Mouse (Mus musculus): ENCODE data around the gene Rmnd5b. TPM values are rescaled to one million over a fixed set of nuclear protein-coding genes. Genes with fewer than 3 reads are reported as not detected.
A peak's percentile ranks its signal among the peaks of the same experiment; 100 is the strongest.

Gene Rmnd5b
- polyA plus RNA-seq, 1 experiment from 2014 or later, result 74.5 TPM

DNA sequence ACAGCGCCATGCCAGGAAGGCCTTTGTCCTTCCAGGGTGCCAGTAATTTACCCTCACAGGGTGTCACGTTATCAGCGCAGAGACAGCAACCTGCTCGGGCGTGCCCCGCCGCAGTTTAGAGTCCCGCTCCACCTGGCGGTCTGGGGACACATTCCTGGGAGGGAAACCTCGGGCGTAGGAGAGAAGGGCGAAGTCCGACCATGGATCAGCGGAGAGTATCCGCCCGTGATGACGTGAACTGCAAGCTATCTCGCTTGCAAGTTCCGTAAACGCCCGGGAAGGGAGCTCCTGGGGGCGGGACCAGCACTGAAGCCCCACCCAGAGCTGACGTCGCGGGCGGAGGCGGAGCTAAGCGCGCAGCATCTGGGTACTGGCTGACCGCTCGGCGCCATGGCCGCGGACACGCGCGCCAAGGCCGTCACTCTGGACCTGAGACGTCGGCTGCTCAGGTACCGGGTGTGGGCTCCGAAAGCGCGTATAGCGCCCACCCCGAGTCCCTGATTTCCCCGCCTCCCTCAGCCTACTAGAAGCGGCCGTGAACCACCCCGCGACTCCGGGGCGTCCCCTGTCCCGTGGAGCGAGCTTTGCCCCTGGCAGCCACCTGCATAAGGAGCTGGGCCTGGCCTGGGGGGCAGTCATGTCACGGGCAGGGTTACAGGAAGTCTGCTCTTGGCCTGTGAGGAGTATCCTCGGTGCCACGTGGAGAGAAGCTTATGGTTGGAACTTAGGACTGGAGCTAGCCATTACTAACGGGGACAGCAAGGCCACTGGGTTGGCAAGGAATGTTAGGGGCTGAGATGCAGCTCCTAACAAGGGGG is 51.1 kb downstream of the Rmnd5b start, which contains the start of gene Phykpl:
Phykpl (plus strand) TSS at position 327 of the 818 bp plus-strand sequence.
- H3K4me2 ChIP-seq, result peak within 1 kb of the TSS; percentile 89
- under 1% methylated on average over 59 of the region's 59 CpGs for WGBS
- peak; percentile 95 for ATAC-seq (ENCODE audit: low read depth)
- H3K9me3 ChIP-seq, result no peaks in the 10 kb centered on the region
- peak within 1 kb of the TSS; percentile 66 for H3K4me3 ChIP-seq
- peak within 1 kb of the TSS; percentile 86 for H3K9ac ChIP-seq
- peaks cover 38% of the 10 kb centered on the region for H3K36me3 ChIP-seq
- no peaks in the 10 kb centered on the region for H3K27me3 ChIP-seq
- peak within 1 kb of the TSS; percentile 96 for H3K27ac ChIP-seq (replicated peaks)
- H3K4me1 ChIP-seq (replicated peaks), result peaks cover 29% of the 10 kb centered on the region

DNA sequence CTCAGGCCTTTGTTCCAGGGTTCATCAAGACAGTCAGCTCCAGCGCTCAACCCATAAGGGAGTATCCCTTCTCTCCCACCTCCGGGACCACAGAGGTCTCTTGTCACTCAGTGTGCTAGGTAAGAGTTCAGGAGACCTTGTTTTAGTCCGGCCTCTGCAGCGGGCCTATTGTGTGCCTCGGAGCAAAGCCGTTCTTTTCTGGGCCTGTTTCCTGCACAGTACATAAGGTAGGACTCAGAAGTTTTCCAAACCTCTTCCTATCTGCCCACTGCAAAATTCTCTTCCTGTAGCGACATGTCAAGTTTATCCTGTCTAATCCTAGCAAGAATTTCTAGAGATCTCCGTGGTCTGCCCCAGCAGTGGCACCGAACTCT is 51.7 kb downstream of the Rmnd5b start:
- peak; percentile 51 for ATAC-seq (ENCODE audit: low read depth)
- peaks cover 29% of the 10 kb centered on the region for H3K4me1 ChIP-seq (replicated peaks)
- peak overlapping the region; percentile 81 for H3K9ac ChIP-seq
- H3K27me3 ChIP-seq, result no peaks in the 10 kb centered on the region
- H3K4me3 ChIP-seq, result peak overlapping the region; percentile 66
- peak overlapping the region; percentile 89 for H3K4me2 ChIP-seq
- no peaks in the 10 kb centered on the region for H3K9me3 ChIP-seq
- peak overlapping the region; percentile 96 for H3K27ac ChIP-seq (replicated peaks)
- WGBS, result 13% methylated on average over 9 of the region's 9 CpGs
- H3K36me3 ChIP-seq, result peaks cover 32% of the 10 kb centered on the region

DNA sequence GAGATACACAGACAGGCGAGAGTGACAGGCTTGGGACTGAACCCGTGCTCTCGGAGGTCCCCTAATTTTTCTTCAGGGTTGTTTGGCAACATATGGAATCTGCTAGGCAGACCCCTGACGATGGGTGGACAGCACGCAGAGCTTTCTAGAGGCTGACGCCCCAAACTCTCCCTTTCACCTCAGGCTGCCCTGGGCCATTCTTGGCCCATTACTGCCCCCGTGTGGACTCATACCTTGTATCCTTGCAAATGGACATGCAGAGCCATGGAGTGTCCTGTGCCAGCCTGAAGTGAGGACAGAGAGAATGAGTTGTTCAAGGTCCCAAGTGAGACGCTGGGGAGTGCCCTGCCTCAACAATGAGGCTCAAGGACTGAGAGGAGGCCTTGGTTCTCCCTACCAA is 53.0 kb downstream of the Rmnd5b start:
- peaks cover 29% of the 10 kb centered on the region for H3K4me1 ChIP-seq (replicated peaks)
- no peak overlapping the region for H3K9ac ChIP-seq
- H3K27ac ChIP-seq (replicated peaks), result no peak overlapping the region
- no peak overlapping the region for H3K4me2 ChIP-seq
- peaks cover 18% of the 10 kb centered on the region for H3K36me3 ChIP-seq
- WGBS, result 25% methylated on average over 8 of the region's 8 CpGs
- H3K9me3 ChIP-seq, result no peaks in the 10 kb centered on the region
- no peaks in the 10 kb centered on the region for H3K27me3 ChIP-seq
- ATAC-seq (ENCODE audit: low read depth), result no peak
- H3K4me3 ChIP-seq, result no peak overlapping the region

DNA sequence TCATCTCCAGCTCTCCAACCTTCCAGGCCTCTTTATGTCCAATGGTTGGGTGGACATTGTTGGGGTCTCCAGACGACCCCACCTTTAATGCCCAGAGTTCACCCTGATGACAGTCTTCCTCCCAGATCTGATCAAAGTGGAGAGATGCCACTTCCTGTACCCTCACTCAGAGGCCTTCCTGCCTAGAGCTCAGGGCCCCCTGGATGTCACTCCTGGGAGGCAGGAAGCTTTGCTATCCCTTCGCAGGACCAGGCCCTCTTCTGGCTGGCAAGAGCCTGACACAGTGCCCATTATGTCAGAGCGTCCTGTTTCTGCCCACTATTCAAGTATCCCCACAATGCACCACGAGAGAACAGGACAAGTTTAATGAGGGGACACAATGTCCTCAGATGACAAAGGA is 56.7 kb downstream of the Rmnd5b start:
- WGBS, result 73% methylated on average over 4 of the region's 4 CpGs
- Histone ChIP-seq H3K4me1 (replicated peaks) (peaks cover 19% of the 10 kb centered on the region), H3K9me3 (no peaks in the 10 kb centered on the region), H3K4me3 (no peak overlapping the region), H3K4me2 (no peak overlapping the region), H3K27ac (replicated peaks) (no peak overlapping the region), H3K9ac (no peak overlapping the region), H3K36me3 (no peaks in the 10 kb centered on the region), H3K27me3 (no peaks in the 10 kb centered on the region)
- no peak for ATAC-seq (ENCODE audit: low read depth)

DNA sequence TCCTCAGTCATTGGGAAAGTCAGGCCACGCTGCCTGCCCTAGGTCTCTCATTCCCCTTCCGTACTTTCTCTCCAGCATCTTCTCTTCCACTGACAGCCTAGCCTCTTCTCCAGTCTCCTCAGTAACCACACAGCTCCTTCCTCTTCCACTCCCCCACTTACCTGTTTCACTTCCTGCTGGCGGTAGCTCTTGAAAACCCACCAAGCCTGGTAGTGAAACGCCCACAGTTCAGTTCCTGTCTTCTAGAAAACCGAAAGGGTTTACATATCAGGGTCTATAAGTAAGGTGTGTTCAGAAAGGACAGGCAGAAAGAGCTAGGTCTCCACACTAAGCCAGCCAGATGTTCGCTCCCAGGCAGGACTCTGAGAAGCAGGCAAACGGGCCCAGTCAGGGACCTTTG is 58.1 kb downstream of the Rmnd5b start:
- Histone ChIP-seq H3K9ac (no peak overlapping the region), H3K36me3 (no peaks in the 10 kb centered on the region), H3K4me3 (no peak overlapping the region), H3K4me1 (replicated peaks) (peaks cover 11% of the 10 kb centered on the region), H3K27ac (replicated peaks) (no peak overlapping the region), H3K27me3 (no peaks in the 10 kb centered on the region), H3K4me2 (no peak overlapping the region), H3K9me3 (no peaks in the 10 kb centered on the region)
- WGBS, result 87% methylated on average over 7 of the region's 7 CpGs
- no peak for ATAC-seq (ENCODE audit: low read depth)

DNA sequence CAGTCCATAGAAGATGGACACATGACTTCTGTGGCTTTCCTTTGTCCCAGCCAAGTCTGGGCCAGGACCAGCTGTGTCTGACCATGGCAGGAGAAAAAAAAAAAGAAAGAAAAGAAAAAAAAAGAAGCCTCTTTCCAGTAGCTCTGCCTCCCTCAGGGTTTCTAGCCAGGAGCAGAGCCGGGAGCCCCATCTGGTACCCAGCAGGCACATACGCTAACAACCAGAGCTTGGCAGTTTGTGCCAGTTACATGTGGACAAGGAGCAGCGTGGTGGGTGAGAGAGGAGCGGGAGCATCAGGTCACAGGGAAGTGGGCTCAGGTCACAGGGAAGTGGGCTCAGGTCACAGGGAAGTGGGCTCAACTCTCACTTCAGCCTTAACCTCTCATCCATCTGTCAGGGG is 59.2 kb downstream of the Rmnd5b start:
- Histone ChIP-seq H3K4me2 (no peak overlapping the region), H3K9me3 (no peaks in the 10 kb centered on the region), H3K4me3 (no peak overlapping the region), H3K27ac (replicated peaks) (no peak overlapping the region), H3K36me3 (no peaks in the 10 kb centered on the region), H3K4me1 (replicated peaks) (peaks cover 15% of the 10 kb centered on the region), H3K9ac (no peak overlapping the region; the same call in 1 of the 2 replicates), H3K27me3 (no peaks in the 10 kb centered on the region)
- WGBS, result 60% methylated on average over 4 of the region's 4 CpGs
- no peak for ATAC-seq (ENCODE audit: low read depth)

Other genes starting within 250 kb of the Rmnd5b start
- 9.9 and 10.2 TPM in 2 replicates for gene Phykpl, start 51.1 kb downstream of the Rmnd5b start, polyA plus RNA-seq (2015; fragmentation: Nextera tagmentation; extraction: Ambion mirVana)
- gene Hnrnpab, start 29.0 kb downstream of the Rmnd5b start, polyA plus RNA-seq (2015; fragmentation: Nextera tagmentation; extraction: Ambion mirVana), result 421 and 434 TPM in 2 replicates
- 96.4 and 106 TPM in 2 replicates for gene Nhp2, start 16.2 kb downstream of the Rmnd5b start, polyA plus RNA-seq (2015; fragmentation: Nextera tagmentation; extraction: Ambion mirVana)
- 14.1 and 15.2 TPM in 2 replicates for gene N4bp3, start 14.9 kb upstream of the Rmnd5b start, polyA plus RNA-seq (2015; fragmentation: Nextera tagmentation; extraction: Ambion mirVana)
- 0.64 and 0.96 TPM in 2 replicates for gene D930048N14Rik, start 15.1 kb upstream of the Rmnd5b start, polyA plus RNA-seq (2015; fragmentation: Nextera tagmentation; extraction: Ambion mirVana)
- 125 and 136 TPM in 2 replicates for gene 0610009B22Rik, start 53.0 kb upstream of the Rmnd5b start, polyA plus RNA-seq (2015; fragmentation: Nextera tagmentation; extraction: Ambion mirVana)
- 14.7 and 17.3 TPM in 2 replicates for gene Sec24a, start 127.7 kb upstream of the Rmnd5b start, polyA plus RNA-seq (2015; fragmentation: Nextera tagmentation; extraction: Ambion mirVana)
- 200 and 212 TPM in 2 replicates for gene Sar1b, start 127.8 kb upstream of the Rmnd5b start, polyA plus RNA-seq (2015; fragmentation: Nextera tagmentation; extraction: Ambion mirVana)
- gene Jade2, start 221.8 kb upstream of the Rmnd5b start, polyA plus RNA-seq (2015; fragmentation: Nextera tagmentation; extraction: Ambion mirVana), result 0.33 and 0.46 TPM in 2 replicates

Data from neural tube, embryonic 13.5 days (tissue).